Mouse (Mus musculus) gastrocnemius, adult 8-10 months (tissue): Measurements from ENCODE around the gene Pfdn6. TPM values are rescaled to one million over a fixed set of nuclear protein-coding genes. Genes with fewer than 3 reads are reported as not detected.
A peak's percentile ranks its signal among the peaks of the same experiment; 100 is the strongest.
"Not testable (repeated sequence)": the region's sequence is repeated elsewhere in the genome, so short reads cannot be mapped to it uniquely, and the experiment has no call there.

Source experiments
- DNase-seq, 2 experiments: peaks; one replicate each; pipeline ENCODE4 v3.0.0; 2022; ENCODE audit warnings: low spot score in 2 of 2
- total RNA-seq, 4 experiments: library from RNA; stranded (reverse); gene quantifications; 2 replicates each; pipeline ENCODE4 v1.2.4; 2022

Gene Pfdn6
- total RNA-seq, 4 experiments from 2014 or later: 56.4 to 69.1 (median 64.0) TPM

- DNase-seq: no peak
These were observed 39.7 kb downstream of the Pfdn6 start for GRCm38 (mm10) chr17:33900281-33900988.

GRCm38 (mm10) chr17:33899642-33900041 is 40.5 kb downstream of the Pfdn6 start:
- DNase-seq: no peak

GRCm38 (mm10) chr17:33898193-33898592 is 42.0 kb downstream of the Pfdn6 start:
- not testable (repeated sequence) for DNase-seq

GRCm38 (mm10) chr17:33897114-33897794 is 42.9 kb downstream of the Pfdn6 start:
- DNase-seq: no peak

GRCm38 (mm10) chr17:33893011-33893410 is 47.1 kb downstream of the Pfdn6 start:
- not testable (repeated sequence) for DNase-seq

GRCm38 (mm10) chr17:33892429-33892828 is 47.7 kb downstream of the Pfdn6 start:
- DNase-seq: no peak

- DNase-seq: not testable (repeated sequence)
These were observed 48.3 kb downstream of the Pfdn6 start for GRCm38 (mm10) chr17:33891892-33892291.

- no peak for DNase-seq
These were observed 48.8 kb downstream of the Pfdn6 start for GRCm38 (mm10) chr17:33891357-33891756.

- peak; percentile 100 for DNase-seq
These were observed 49.5 kb downstream of the Pfdn6 start, which contains the start of gene Kifc1 for GRCm38 (mm10) chr17:33890533-33891059. TSS of gene Kifc1 (minus strand) at chr17:33890661.

GRCm38 (mm10) chr17:33889941-33890532 is 50.1 kb downstream of the Pfdn6 start:
- not testable (repeated sequence) for DNase-seq

Other genes starting within 250 kb of the Pfdn6 start
- 100 to 1,000 TPM in 1 of 4 experiments, 10 to 100 TPM in 3; 90.1 to 113 (median 96.7) TPM for gene March2, start 221.7 kb downstream of the Pfdn6 start, total RNA-seq
- 100 to 1,000 TPM; 131 to 136 (median 133) TPM for gene Rab11b, start 179.8 kb downstream of the Pfdn6 start, total RNA-seq
- gene Angptl4, start 158.5 kb downstream of the Pfdn6 start, total RNA-seq: 1 to 10 TPM in 3 of 4 experiments, under 1 TPM in 1; 0.41 to 5.5 (median 3.0) TPM
- gene Kank3, start 129.8 kb downstream of the Pfdn6 start, total RNA-seq: 10 to 100 TPM; 12.4 to 17.4 (median 14.8) TPM
- gene Rps28, start 115.8 kb downstream of the Pfdn6 start, total RNA-seq: 100 to 1,000 TPM; 634 to 807 (median 649) TPM
- 100 to 1,000 TPM; 371 to 396 (median 385) TPM for gene Ndufa7, start 115.8 kb downstream of the Pfdn6 start, total RNA-seq
- gene Cd320, start 97.3 kb downstream of the Pfdn6 start, total RNA-seq: 10 to 100 TPM; 16.3 to 18.0 (median 17.0) TPM
- not detected for gene Gm7029, start 66.5 kb downstream of the Pfdn6 start, total RNA-seq
- under 1 TPM in 3 of 4 experiments, not detected in 1; 0.19 to 0.56 (median 0.45) TPM for gene Kifc1, start 49.7 kb downstream of the Pfdn6 start, total RNA-seq
- gene Platr17, start 35.2 kb downstream of the Pfdn6 start, total RNA-seq: not detected
- 10 to 100 TPM; 14.1 to 18.5 (median 16.1) TPM for gene Daxx, start 30.9 kb downstream of the Pfdn6 start, total RNA-seq
- 10 to 100 TPM; 35.3 to 41.1 (median 38.3) TPM for gene Tapbp, start 24.4 kb downstream of the Pfdn6 start, total RNA-seq
- gene Zbtb22, start 24.4 kb downstream of the Pfdn6 start, total RNA-seq: 10 to 100 TPM; 14.5 to 18.7 (median 17.1) TPM
- 10 to 100 TPM; 20.3 to 26.3 (median 23.6) TPM for gene Rgl2, start 10.8 kb downstream of the Pfdn6 start, total RNA-seq
- gene Wdr46, start 317 bp upstream of the Pfdn6 start, total RNA-seq: 10 to 100 TPM in 1 of 4 experiments, 1 to 10 TPM in 3; 7.8 to 11.5 (median 8.7) TPM
- 1 to 10 TPM; 1.4 to 1.8 (median 1.5) TPM for gene B3galt4, start 11.1 kb upstream of the Pfdn6 start, total RNA-seq
- 10 to 100 TPM; 32.0 to 34.6 (median 32.5) TPM for gene Vps52, start 15.5 kb upstream of the Pfdn6 start, total RNA-seq
- 100 to 1,000 TPM; 380 to 500 (median 432) TPM for gene Rps18, start 15.7 kb upstream of the Pfdn6 start, total RNA-seq
- 10 to 100 TPM; 34.2 to 57.8 (median 46.1) TPM for gene H2-K1, start 60.0 kb upstream of the Pfdn6 start, total RNA-seq
- gene Ring1, start 84.3 kb upstream of the Pfdn6 start, total RNA-seq: 10 to 100 TPM in 3 of 4 experiments, 1 to 10 TPM in 1; 9.8 to 15.6 (median 11.7) TPM
- gene H2-Ke6, start 87.7 kb upstream of the Pfdn6 start, total RNA-seq: 10 to 100 TPM; 83.6 to 90.2 (median 84.9) TPM
- gene Slc39a7, start 91.3 kb upstream of the Pfdn6 start, total RNA-seq: 10 to 100 TPM; 44.2 to 63.5 (median 49.3) TPM
- gene Rxrb, start 91.5 kb upstream of the Pfdn6 start, total RNA-seq: 10 to 100 TPM; 36.8 to 39.3 (median 38.8) TPM
- 1 to 10 TPM; 2.5 to 4.8 (median 3.9) TPM for gene Col11a2, start 99.1 kb upstream of the Pfdn6 start, total RNA-seq
- not detected for gene H2-Oa, start 152.0 kb upstream of the Pfdn6 start, total RNA-seq
- gene H2-DMa, start 179.2 kb upstream of the Pfdn6 start, total RNA-seq: 1 to 10 TPM; 3.0 to 4.6 (median 4.0) TPM
- 10 to 100 TPM; 67.9 to 73.8 (median 69.8) TPM for gene Brd2, start 182.3 kb upstream of the Pfdn6 start, total RNA-seq
- under 1 TPM in 2 of 4 experiments, not detected in 2; 0.40 to 0.61 TPM for gene H2-DMb2, start 203.0 kb upstream of the Pfdn6 start, total RNA-seq
- gene H2-DMb1, start 212.7 kb upstream of the Pfdn6 start, total RNA-seq: under 1 TPM in 2 of 4 experiments, not detected in 2; 0.19 to 0.81 TPM
- gene Tap1, start 247.2 kb upstream of the Pfdn6 start, total RNA-seq: 1 to 10 TPM in 3 of 4 experiments, under 1 TPM in 1; 0.82 to 1.3 (median 1.2) TPM
- gene Psmb9, start 247.4 kb upstream of the Pfdn6 start, total RNA-seq: 1 to 10 TPM; 1.4 to 2.1 (median 1.7) TPM